Mouse (Mus musculus): ENCODE data around the gene Adamts6. TPM values are rescaled to one million over a fixed set of nuclear protein-coding genes. Genes with fewer than 3 reads are reported as not detected.

Adamts6 gene
- total RNA-seq, 1 experiment: 0.98 TPM

DNA sequence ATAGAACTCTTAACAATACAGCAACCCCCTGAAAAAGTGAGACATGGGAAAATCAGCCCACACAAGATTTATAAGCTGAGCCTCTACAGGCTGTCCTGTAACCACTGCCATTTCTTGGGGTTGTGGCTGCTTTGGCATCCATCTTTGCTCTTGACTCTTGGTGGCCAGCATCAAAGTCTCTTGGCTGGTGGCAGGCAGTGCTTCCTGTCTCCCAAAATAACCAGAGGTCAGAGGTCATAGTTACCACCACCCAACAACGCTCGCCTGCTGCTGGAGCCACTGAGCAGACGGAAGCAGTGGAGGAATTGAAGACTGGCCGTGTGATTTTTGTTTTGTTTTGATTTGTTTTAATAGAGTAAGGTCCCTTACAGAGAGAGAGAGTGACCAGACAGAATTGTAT is 228.5 kb downstream of the Adamts6 start:
- no peak for DNase-seq (ENCODE audit: low read depth, low spot score)
- in situ Hi-C loops (cut with MboI; ENCODE audit: low sequenced_read_pairs in 2 of 2, unreplicated experiment in 2 of 2): no loop called here
- H3K9me3 ChIP-seq (ENCODE audit: control insufficient read depth, insufficient read depth, low read depth, low read length): no peaks in the 10 kb centered on the region
- no peak overlapping the region for H3K27ac ChIP-seq (ENCODE audit: insufficient read depth, low read depth, low read length, poor library complexity, severe bottlenecking)
- H3K36me3 ChIP-seq (ENCODE audit: control insufficient read depth, insufficient read depth, low read length, poor library complexity, severe bottlenecking): no peaks in the 10 kb centered on the region; the same call in 1 of the 2 replicates
- peaks cover 0 to 2% of the 10 kb centered on the region in 2 experiments; a peak in 2 of 4 replicates for H3K4me1 ChIP-seq (ENCODE audit: control insufficient read depth in 2 of 2, insufficient read depth in 2 of 2, low read length in 2 of 2, poor library complexity in 1 of 2)
- TF ChIP-seq CHD2 (IDR thresholded peaks at IDR 0.05; ENCODE audit: low read depth, low read length) (no peak), ZC3H11A (IDR thresholded peaks at IDR 0.05; ENCODE audit: borderline replicate concordance, low read depth, low read length) (no peak), MAFK (IDR thresholded peaks at IDR 0.05; ENCODE audit: insufficient read depth, low read depth, low read length) (no peak), ZNF384 (IDR thresholded peaks at IDR 0.05; ENCODE audit: low read depth, low read length) (no peak), HCFC1 (IDR thresholded peaks at IDR 0.05; ENCODE audit: borderline replicate concordance, insufficient read depth, low read length) (no peak)
- no peak overlapping the region for H3K4me3 ChIP-seq (ENCODE audit: insufficient read depth in 1 of 2, low read depth in 1 of 2, low read length in 2 of 2, poor library complexity in 1 of 2, severe bottlenecking in 1 of 2)
- H3K9ac ChIP-seq (ENCODE audit: insufficient read depth, low read depth, low read length, poor library complexity, severe bottlenecking): no peak overlapping the region

DNA sequence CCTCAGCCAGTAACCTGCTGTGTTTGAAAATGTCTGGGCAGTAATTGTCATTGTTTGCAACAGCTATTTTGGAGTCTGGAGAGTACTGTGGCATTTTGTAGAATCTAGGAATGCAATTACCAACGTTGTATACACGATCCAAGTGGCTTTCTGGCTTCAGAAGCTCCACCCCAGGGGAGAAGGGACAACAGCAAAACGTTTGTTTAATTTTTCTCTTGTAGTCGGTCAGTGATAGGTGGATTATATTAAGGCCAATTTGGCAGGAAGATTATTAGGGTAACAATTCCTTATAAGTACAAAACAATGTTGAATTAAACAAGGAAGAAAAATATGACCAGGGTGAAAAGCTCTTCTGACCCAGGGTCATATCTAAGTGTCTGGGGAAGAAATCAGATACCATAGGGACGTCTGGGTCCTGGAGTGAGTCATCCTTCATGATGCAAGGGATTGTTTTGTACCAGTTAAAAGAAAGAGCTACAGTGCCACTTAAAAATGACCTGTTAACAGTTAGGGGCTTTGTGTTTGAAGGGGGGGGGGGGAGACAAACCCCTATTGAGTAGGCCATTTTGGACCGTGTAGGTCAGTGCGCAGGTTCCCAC is 229.2 kb downstream of the Adamts6 start:
- no peak overlapping the region for H3K27ac ChIP-seq (ENCODE audit: insufficient read depth, low read depth, low read length, poor library complexity, severe bottlenecking)
- peaks cover 0 to 2% of the 10 kb centered on the region in 2 experiments; a peak in 2 of 4 replicates for H3K4me1 ChIP-seq (ENCODE audit: control insufficient read depth in 2 of 2, insufficient read depth in 2 of 2, low read length in 2 of 2, poor library complexity in 1 of 2)
- H3K36me3 ChIP-seq (ENCODE audit: control insufficient read depth, insufficient read depth, low read length, poor library complexity, severe bottlenecking): no peaks in the 10 kb centered on the region; the same call in 1 of the 2 replicates
- no peak overlapping the region for H3K9ac ChIP-seq (ENCODE audit: insufficient read depth, low read depth, low read length, poor library complexity, severe bottlenecking)
- H3K4me3 ChIP-seq (ENCODE audit: insufficient read depth in 1 of 2, low read depth in 1 of 2, low read length in 2 of 2, poor library complexity in 1 of 2, severe bottlenecking in 1 of 2): no peak overlapping the region
- in situ Hi-C loops (cut with MboI; ENCODE audit: low sequenced_read_pairs in 2 of 2, unreplicated experiment in 2 of 2): no loop called here
- H3K9me3 ChIP-seq (ENCODE audit: control insufficient read depth, insufficient read depth, low read depth, low read length): no peaks in the 10 kb centered on the region
- no peak for TF ChIP-seq MAFK (IDR thresholded peaks at IDR 0.05; ENCODE audit: insufficient read depth, low read depth, low read length)
- no peak for TF ChIP-seq CHD2 (IDR thresholded peaks at IDR 0.05; ENCODE audit: low read depth, low read length)
- TF ChIP-seq ZNF384 (IDR thresholded peaks at IDR 0.05; ENCODE audit: low read depth, low read length): no peak
- no peak for TF ChIP-seq HCFC1 (IDR thresholded peaks at IDR 0.05; ENCODE audit: borderline replicate concordance, insufficient read depth, low read length)
- TF ChIP-seq ZC3H11A (IDR thresholded peaks at IDR 0.05; ENCODE audit: borderline replicate concordance, low read depth, low read length): no peak
- DNase-seq (ENCODE audit: low read depth, low spot score): no peak

DNA sequence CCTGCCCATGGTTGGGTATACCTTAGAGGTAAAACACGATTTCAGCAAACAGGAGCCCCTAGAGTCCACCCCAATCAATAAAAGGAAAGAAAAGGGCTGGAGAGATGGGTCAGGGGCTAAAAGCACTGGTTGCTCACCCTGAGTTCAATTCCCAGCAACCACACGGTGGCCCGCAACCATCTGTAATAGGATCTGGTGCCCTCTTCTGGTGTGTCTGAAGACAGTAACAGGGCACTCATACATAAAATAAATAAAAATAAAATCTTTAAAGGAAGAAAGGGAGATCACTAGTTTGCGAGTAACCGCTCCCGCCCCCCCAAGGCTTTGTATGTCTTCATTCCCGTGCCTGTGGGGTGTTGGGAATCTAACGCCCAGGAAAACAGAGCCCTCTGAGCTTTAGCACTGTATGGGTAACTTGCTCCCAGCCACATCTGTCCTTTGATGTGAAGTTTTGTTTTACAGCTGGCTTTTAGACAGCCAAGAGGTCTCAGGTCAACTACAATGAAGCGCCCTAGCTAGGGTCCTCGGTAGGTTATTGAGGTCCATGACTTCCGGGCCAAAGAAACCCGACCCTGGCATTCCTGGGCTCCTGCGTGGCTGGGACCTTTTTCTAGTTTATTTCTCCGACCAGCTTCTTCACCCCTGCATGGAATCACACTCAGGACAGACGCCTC is 230.1 kb downstream of the Adamts6 start:
- H3K36me3 ChIP-seq (ENCODE audit: control insufficient read depth, insufficient read depth, low read length, poor library complexity, severe bottlenecking): no peaks in the 10 kb centered on the region; the same call in 1 of the 2 replicates
- H3K9me3 ChIP-seq (ENCODE audit: control insufficient read depth, insufficient read depth, low read depth, low read length): no peaks in the 10 kb centered on the region
- H3K4me3 ChIP-seq (ENCODE audit: insufficient read depth in 1 of 2, low read depth in 1 of 2, low read length in 2 of 2, poor library complexity in 1 of 2, severe bottlenecking in 1 of 2): peak overlapping the region; percentile 44 to 67
- peak overlapping the region; percentile 59 for H3K9ac ChIP-seq (ENCODE audit: insufficient read depth, low read depth, low read length, poor library complexity, severe bottlenecking)
- H3K4me1 ChIP-seq (ENCODE audit: control insufficient read depth in 2 of 2, insufficient read depth in 2 of 2, low read length in 2 of 2, poor library complexity in 1 of 2): peaks cover 0 to 2% of the 10 kb centered on the region in 2 experiments; a peak in 2 of 4 replicates
- in situ Hi-C loops (cut with MboI; ENCODE audit: low sequenced_read_pairs in 2 of 2, unreplicated experiment in 2 of 2): no loop called here
- H3K27ac ChIP-seq (ENCODE audit: insufficient read depth, low read depth, low read length, poor library complexity, severe bottlenecking): no peak overlapping the region
- TF ChIP-seq MAFK (IDR thresholded peaks at IDR 0.05; ENCODE audit: insufficient read depth, low read depth, low read length) (no peak), HCFC1 (IDR thresholded peaks at IDR 0.05; ENCODE audit: borderline replicate concordance, insufficient read depth, low read length) (no peak), CHD2 (IDR thresholded peaks at IDR 0.05; ENCODE audit: low read depth, low read length) (no peak), ZC3H11A (IDR thresholded peaks at IDR 0.05; ENCODE audit: borderline replicate concordance, low read depth, low read length) (no peak), ZNF384 (IDR thresholded peaks at IDR 0.05; ENCODE audit: low read depth, low read length) (no peak)
- DNase-seq (ENCODE audit: low read depth, low spot score): no peak

DNA sequence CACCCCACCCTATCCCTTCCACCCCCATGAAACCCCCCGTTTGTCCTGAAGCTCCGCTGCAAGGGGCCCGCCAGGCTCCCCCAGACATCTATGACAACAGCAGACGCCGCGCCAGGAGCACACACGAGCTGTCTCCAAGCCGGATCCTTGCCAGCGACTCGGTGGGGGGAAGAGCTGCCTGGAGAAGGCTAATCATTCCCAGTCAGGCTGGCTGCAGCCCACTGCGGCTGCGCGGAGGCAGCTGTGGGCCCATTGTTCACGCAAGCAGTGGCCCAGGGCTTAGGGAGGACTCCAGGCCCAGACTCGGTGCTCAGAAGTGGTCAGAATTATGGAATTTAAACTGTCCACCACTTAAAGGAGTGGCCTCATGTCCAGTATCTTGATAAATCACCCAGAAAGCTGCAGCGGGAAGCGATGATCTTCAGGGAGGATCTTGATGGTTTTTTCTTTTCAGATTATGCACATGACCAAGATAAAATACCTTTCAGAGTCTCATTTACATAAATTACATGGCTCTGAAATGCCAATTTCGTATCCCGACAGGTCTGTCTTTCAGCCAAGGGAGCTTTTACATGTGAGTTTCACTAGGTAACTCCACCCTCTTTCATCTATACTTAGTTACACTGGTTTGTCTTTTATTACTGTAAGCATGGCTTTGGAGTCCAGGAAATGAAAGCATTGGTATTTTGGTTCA is 230.8 kb downstream of the Adamts6 start:
- Histone ChIP-seq H3K27ac (ENCODE audit: insufficient read depth, low read depth, low read length, poor library complexity, severe bottlenecking) (no peak overlapping the region), H3K4me3 (ENCODE audit: insufficient read depth in 1 of 2, low read depth in 1 of 2, low read length in 2 of 2, poor library complexity in 1 of 2, severe bottlenecking in 1 of 2) (peak overlapping the region; percentile 44 to 67), H3K9me3 (ENCODE audit: control insufficient read depth, insufficient read depth, low read depth, low read length) (no peaks in the 10 kb centered on the region), H3K9ac (ENCODE audit: insufficient read depth, low read depth, low read length, poor library complexity, severe bottlenecking) (peak overlapping the region; percentile 59), H3K36me3 (ENCODE audit: control insufficient read depth, insufficient read depth, low read length, poor library complexity, severe bottlenecking) (no peaks in the 10 kb centered on the region; the same call in 1 of the 2 replicates), H3K4me1 (ENCODE audit: control insufficient read depth in 2 of 2, insufficient read depth in 2 of 2, low read length in 2 of 2, poor library complexity in 1 of 2) (peaks cover 0 to 2% of the 10 kb centered on the region in 2 experiments; a peak in 2 of 4 replicates)
- in situ Hi-C loops (cut with MboI; ENCODE audit: low sequenced_read_pairs in 2 of 2, unreplicated experiment in 2 of 2): no loop called here
- peak; percentile 46 for DNase-seq (ENCODE audit: low read depth, low spot score)
- TF ChIP-seq CHD2 (IDR thresholded peaks at IDR 0.05; ENCODE audit: low read depth, low read length) (no peak), ZNF384 (IDR thresholded peaks at IDR 0.05; ENCODE audit: low read depth, low read length) (no peak), HCFC1 (IDR thresholded peaks at IDR 0.05; ENCODE audit: borderline replicate concordance, insufficient read depth, low read length) (no peak), ZC3H11A (IDR thresholded peaks at IDR 0.05; ENCODE audit: borderline replicate concordance, low read depth, low read length) (no peak), MAFK (IDR thresholded peaks at IDR 0.05; ENCODE audit: insufficient read depth, low read depth, low read length) (no peak)
